Mouse (Mus musculus): Measurements from ENCODE around the gene Zbtb11. TPM values are rescaled to one million over a fixed set of nuclear protein-coding genes. Genes with fewer than 3 reads are reported as not detected.

Zbtb11 gene
- polyA plus RNA-seq, 1 experiment from 2014 or later: 12.0 TPM

DNA sequence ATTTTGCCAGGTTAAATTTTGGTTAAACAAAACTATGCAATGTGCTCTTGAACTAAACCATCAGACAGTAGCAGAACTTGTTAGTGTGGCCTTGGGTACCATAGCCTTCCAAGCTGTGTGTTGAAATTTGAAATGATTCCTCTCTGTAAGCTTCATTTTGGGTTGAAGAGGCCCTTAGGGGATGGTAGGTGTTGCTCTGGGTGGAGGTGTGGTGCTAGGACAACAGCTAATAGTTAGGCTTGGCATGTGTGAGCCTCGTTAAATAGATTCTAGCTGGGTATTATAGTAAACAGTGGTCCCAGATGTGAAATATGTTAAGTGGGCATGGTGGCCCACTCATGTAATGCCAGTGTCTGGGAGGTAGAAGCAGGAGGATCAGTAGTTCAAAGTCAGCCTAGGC, 6.5 kb upstream of the Zbtb11 start:
- Histone ChIP-seq H3K36me3 (ENCODE audit: control insufficient read depth, insufficient read depth, low read length) (peaks cover 12% of the 10 kb centered on the region), H3K27ac (ENCODE audit: low read length) (no peak overlapping the region), H3K9me3 (ENCODE audit: control insufficient read depth, low read length) (no peaks in the 10 kb centered on the region), H3K9ac (ENCODE audit: low read depth, low read length) (peak overlapping the region; percentile 83), H3K4me3 (ENCODE audit: low read length) (peak overlapping the region; percentile 70), H3K27me3 (replicated peaks; ENCODE audit: control insufficient read depth, insufficient read depth, low read length) (no peaks in the 10 kb centered on the region), H3K4me2 (ENCODE audit: low read depth, low read length) (peak overlapping the region; percentile 93), H3K4me1 (ENCODE audit: control insufficient read depth, insufficient read depth, low read length) (peaks cover 6% of the 10 kb centered on the region)
- 19% methylated on average over 1 of the region's 1 CpGs for WGBS
- ATAC-seq: no peak

DNA sequence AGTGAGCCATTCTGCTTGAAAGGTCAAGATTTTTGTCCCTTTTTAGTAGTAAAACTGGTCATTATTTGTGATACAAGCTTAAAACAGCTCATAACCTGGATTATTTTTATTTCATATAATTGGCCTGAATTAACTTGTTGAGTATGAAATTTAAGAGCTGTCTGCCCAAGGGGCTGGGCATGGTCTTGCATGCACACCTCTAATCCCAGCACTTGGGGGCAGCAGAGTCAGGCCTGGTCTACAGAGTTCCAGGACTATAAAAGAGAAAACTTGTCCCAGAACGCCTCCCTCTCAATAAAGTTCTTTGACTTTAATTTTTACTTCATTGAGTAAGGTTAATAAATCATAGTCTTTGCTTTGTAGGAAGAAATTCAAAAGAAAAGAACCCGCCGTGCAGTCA, 4.5 kb upstream of the Zbtb11 start:
- WGBS: 67% methylated on average over 3 of the region's 3 CpGs
- no peak overlapping the region for H3K4me3 ChIP-seq (ENCODE audit: low read length)
- no peak overlapping the region for H3K4me2 ChIP-seq (ENCODE audit: low read depth, low read length)

DNA sequence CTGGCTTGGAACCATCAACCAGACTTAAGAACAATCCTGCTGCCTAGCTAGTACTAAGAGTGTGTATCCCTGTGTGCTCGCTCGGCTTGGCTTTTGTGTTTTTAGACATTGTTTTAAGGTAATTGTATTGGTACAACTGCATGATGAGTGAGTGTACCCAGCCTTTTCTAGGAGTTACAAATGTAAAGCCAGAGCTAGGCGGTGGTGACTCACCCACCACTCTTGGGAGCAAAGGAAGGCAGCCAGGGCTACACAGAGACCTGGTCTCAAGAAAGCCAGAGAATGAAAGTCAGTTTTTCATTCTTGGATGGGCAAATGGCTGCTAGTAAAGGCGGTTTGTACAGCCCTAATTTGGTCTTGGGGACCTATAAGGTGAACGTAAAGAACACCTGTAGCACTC, 3.3 kb upstream of the Zbtb11 start:
- Histone ChIP-seq H3K9ac (ENCODE audit: low read depth, low read length) (no peak overlapping the region), H3K4me3 (ENCODE audit: low read length) (no peak overlapping the region), H3K4me2 (ENCODE audit: low read depth, low read length) (no peak overlapping the region), H3K27ac (ENCODE audit: low read length) (no peak overlapping the region), H3K27me3 (replicated peaks; ENCODE audit: control insufficient read depth, insufficient read depth, low read length) (no peaks in the 10 kb centered on the region), H3K4me1 (ENCODE audit: control insufficient read depth, insufficient read depth, low read length) (peaks cover 16% of the 10 kb centered on the region), H3K36me3 (ENCODE audit: control insufficient read depth, insufficient read depth, low read length) (peaks cover 12% of the 10 kb centered on the region), H3K9me3 (ENCODE audit: control insufficient read depth, low read length) (no peaks in the 10 kb centered on the region)
- WGBS: 93% methylated on average over 5 of the region's 5 CpGs
- no peak for ATAC-seq

More for the DNA sequence above, 4.5 kb upstream of the Zbtb11 start:
- Histone ChIP-seq H3K9ac (ENCODE audit: low read depth, low read length) (no peak overlapping the region), H3K4me1 (ENCODE audit: control insufficient read depth, insufficient read depth, low read length) (peaks cover 13% of the 10 kb centered on the region), H3K27me3 (replicated peaks; ENCODE audit: control insufficient read depth, insufficient read depth, low read length) (no peaks in the 10 kb centered on the region), H3K9me3 (ENCODE audit: control insufficient read depth, low read length) (no peaks in the 10 kb centered on the region), H3K27ac (ENCODE audit: low read length) (no peak overlapping the region), H3K36me3 (ENCODE audit: control insufficient read depth, insufficient read depth, low read length) (peaks cover 12% of the 10 kb centered on the region)
- ATAC-seq: no peak

DNA sequence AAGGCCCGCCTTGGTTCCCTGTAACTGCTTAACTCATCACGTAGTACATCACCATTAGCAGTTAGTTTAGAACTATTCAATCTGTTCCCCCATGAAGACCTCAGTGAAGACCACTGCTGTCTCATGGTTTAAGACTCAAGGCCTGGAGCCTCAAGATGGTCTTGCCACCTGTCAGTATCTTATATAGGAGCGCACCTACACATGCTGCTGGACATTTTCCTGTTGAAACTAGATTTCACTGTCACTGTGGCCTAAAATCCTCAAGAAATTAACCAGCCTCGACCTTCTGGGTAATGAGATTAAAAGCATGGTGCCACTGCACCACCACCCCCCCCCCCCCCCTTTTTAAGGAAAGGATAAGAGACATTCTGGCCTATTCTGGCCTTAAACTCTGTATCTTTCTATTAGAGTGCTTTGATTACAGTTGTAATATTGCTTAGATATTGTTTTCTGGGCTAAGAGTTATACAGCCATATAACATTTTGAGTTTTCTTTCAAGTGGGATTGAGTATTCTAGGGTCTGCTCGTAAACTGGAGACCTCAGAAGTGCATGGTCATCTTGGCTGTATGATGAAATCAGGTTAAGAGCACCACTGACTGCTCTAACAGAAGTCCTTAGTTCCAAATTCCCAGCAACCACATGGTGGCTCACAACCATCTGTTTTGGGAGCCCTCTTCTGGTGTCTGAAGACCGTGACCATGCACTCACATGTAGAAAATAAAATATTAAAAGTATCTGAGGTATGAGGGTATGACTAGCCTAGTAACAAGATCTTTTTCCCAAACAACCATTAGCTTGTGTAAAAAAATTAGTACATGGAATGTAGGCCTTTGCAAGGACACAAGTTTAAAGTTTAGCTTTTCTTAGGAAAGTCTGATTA, 1.7 kb upstream of the Zbtb11 start:
- no peak overlapping the region for H3K4me3 ChIP-seq (ENCODE audit: low read length)

DNA sequence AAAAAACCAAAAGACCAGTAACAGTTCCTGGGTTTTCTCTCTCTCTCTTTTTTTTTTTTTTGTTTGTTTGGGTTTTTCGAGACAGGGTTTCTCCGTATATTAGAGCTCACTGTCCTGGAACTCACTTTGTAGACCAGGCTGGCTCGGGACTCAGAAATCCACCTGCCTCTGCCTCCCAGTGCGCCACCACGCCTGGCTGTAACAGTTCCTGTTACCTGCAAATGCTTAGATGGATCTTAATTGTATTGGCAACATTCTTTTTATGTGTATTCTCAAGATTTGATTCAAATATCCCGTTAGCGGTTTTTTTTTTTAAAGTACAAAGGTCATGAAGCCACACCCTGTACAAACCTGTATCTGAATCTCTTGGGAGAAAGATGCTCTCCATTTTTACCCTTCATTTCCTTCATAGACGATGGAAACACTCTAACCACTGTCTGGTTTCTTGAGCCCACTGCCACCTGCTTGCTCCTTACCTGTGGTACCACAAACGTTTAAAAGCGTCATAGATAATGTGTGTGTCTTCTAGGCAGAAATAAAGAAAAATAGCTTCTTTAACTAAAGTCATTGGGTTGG, 969 bp upstream of the Zbtb11 start:
- Histone ChIP-seq H3K9ac (ENCODE audit: low read depth, low read length) (peak overlapping the region; percentile 59), H3K4me2 (ENCODE audit: low read depth, low read length) (peak overlapping the region; percentile 64), H3K27ac (ENCODE audit: low read length) (peak overlapping the region; percentile 77), H3K4me3 (ENCODE audit: low read length) (peak overlapping the region; percentile 100), H3K27me3 (replicated peaks; ENCODE audit: control insufficient read depth, insufficient read depth, low read length) (no peaks in the 10 kb centered on the region), H3K9me3 (ENCODE audit: control insufficient read depth, low read length) (no peaks in the 10 kb centered on the region), H3K36me3 (ENCODE audit: control insufficient read depth, insufficient read depth, low read length) (peaks cover 12% of the 10 kb centered on the region), H3K4me1 (ENCODE audit: control insufficient read depth, insufficient read depth, low read length) (peaks cover 13% of the 10 kb centered on the region)
- ATAC-seq: no peak
- 45% methylated on average over 10 of the region's 10 CpGs for WGBS

More for the DNA sequence above, 1.7 kb upstream of the Zbtb11 start:
- Histone ChIP-seq H3K4me1 (ENCODE audit: control insufficient read depth, insufficient read depth, low read length) (peaks cover 18% of the 10 kb centered on the region), H3K9ac (ENCODE audit: low read depth, low read length) (no peak overlapping the region), H3K4me2 (ENCODE audit: low read depth, low read length) (no peak overlapping the region), H3K36me3 (ENCODE audit: control insufficient read depth, insufficient read depth, low read length) (peaks cover 12% of the 10 kb centered on the region), H3K9me3 (ENCODE audit: control insufficient read depth, low read length) (no peaks in the 10 kb centered on the region), H3K27ac (ENCODE audit: low read length) (no peak overlapping the region), H3K27me3 (replicated peaks; ENCODE audit: control insufficient read depth, insufficient read depth, low read length) (no peaks in the 10 kb centered on the region)
- ATAC-seq: no peak
- WGBS: 73% methylated on average over 6 of the region's 6 CpGs

DNA sequence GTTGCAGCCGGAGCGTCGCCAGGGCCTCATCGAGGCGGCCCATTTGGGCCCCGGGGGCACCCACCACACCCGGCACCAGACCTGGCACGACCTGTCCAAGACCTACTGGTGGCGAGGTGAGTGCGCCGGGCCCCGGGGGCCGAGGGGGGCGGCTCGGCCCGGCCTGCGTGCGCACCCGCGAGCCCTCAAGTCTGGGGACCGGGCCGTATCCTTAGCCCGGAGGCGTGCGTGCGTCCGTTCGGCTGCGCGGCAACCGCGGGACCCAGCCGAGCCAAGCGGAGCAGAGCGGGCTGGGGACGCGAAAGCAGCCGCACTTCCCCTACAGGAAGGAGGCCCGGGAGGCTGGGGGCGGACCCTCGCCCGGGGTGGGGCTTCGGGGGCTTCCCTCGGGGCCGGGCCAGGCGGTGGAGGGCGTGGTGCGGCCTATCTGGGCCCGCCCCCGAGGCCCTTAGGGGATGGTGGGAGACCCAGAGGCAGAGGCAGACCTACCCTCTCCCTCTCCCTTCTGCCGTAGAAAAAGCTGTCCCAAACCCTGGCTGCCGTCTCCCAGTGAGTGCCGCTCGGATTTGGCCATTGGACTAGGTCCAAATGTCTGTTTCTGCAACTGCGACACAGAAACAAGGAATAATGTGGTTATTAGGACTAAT, 696 bp downstream of the Zbtb11 start:
- WGBS: under 1% methylated on average over 53 of the region's 55 CpGs
- H3K4me2 ChIP-seq (ENCODE audit: low read depth, low read length): peak overlapping the region; percentile 65
- no peaks in the 10 kb centered on the region for H3K9me3 ChIP-seq (ENCODE audit: control insufficient read depth, low read length)
- peak overlapping the region; percentile 91 for H3K27ac ChIP-seq (ENCODE audit: low read length)
- peak; percentile 90 for ATAC-seq
- H3K4me3 ChIP-seq (ENCODE audit: low read length): peak overlapping the region; percentile 100
- H3K27me3 ChIP-seq (replicated peaks; ENCODE audit: control insufficient read depth, insufficient read depth, low read length): no peaks in the 10 kb centered on the region
- peaks cover 13% of the 10 kb centered on the region for H3K4me1 ChIP-seq (ENCODE audit: control insufficient read depth, insufficient read depth, low read length)
- H3K36me3 ChIP-seq (ENCODE audit: control insufficient read depth, insufficient read depth, low read length): peaks cover 12% of the 10 kb centered on the region
- peak overlapping the region; percentile 98 for H3K9ac ChIP-seq (ENCODE audit: low read depth, low read length)

DNA sequence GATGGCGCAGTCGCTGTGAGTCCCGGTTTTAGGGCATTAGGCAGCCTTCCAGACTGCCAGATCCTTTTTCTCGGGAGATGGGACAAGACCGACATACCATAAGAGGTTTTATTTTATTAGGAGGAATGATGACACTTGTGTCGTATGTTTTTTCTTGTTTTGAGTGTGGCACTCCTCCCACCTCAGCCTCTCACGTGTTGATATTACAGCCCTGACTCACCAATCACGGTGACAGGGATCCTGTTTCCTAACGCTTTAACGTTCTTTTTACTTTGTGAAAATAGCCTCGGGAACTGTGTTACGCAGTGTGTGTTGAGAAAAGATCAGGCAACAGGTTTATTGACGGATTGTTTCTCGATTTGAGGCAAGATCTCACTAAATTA, 1.2 kb downstream of the Zbtb11 start:
- H3K36me3 ChIP-seq (ENCODE audit: control insufficient read depth, insufficient read depth, low read length): peaks cover 12% of the 10 kb centered on the region
- peak overlapping the region; percentile 65 for H3K4me2 ChIP-seq (ENCODE audit: low read depth, low read length)
- peaks cover 13% of the 10 kb centered on the region for H3K4me1 ChIP-seq (ENCODE audit: control insufficient read depth, insufficient read depth, low read length)
- H3K4me3 ChIP-seq (ENCODE audit: low read length): peak overlapping the region; percentile 100
- H3K9ac ChIP-seq (ENCODE audit: low read depth, low read length): peak overlapping the region; percentile 98
- WGBS: 4% methylated on average over 14 of the region's 14 CpGs
- no peaks in the 10 kb centered on the region for H3K27me3 ChIP-seq (replicated peaks; ENCODE audit: control insufficient read depth, insufficient read depth, low read length)
- H3K27ac ChIP-seq (ENCODE audit: low read length): peak overlapping the region; percentile 91
- peak; percentile 34 for ATAC-seq
- no peaks in the 10 kb centered on the region for H3K9me3 ChIP-seq (ENCODE audit: control insufficient read depth, low read length)

DNA sequence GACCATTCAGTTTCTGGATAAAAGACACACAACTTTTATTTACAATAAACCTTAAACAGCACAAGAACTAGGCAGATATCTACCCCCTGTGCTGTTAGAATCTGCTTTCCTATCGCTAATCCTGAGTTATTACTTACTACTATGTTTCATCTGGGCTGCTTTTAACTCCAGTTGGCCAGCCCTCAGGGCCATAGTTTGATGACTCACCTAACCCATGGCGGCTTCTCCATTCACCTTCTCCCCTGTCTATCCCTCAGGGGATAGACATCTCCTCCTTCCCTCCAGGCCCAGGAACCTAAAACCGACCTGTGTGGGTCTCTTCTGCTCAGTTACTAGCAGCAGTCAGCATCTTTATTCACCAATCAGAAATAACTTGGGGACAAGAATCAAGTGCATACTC, 12.3 kb downstream of the Zbtb11 start:
- H3K4me1 ChIP-seq (ENCODE audit: control insufficient read depth, insufficient read depth, low read length): no peaks in the 10 kb centered on the region
- H3K9me3 ChIP-seq (ENCODE audit: control insufficient read depth, low read length): no peaks in the 10 kb centered on the region
- no peak overlapping the region for H3K27ac ChIP-seq (ENCODE audit: low read length)
- H3K9ac ChIP-seq (ENCODE audit: low read depth, low read length): no peak overlapping the region
- H3K36me3 ChIP-seq (ENCODE audit: control insufficient read depth, insufficient read depth, low read length): 0 out of 2 replicates have a peak, but pooled peaks cover 6% of the 10 kb centered on the region
- no peak overlapping the region for H3K4me2 ChIP-seq (ENCODE audit: low read depth, low read length)
- 95% methylated on average over 3 of the region's 3 CpGs for WGBS
- H3K4me3 ChIP-seq (ENCODE audit: low read length): no peak overlapping the region
- H3K27me3 ChIP-seq (replicated peaks; ENCODE audit: control insufficient read depth, insufficient read depth, low read length): no peaks in the 10 kb centered on the region
- no peak for ATAC-seq

DNA sequence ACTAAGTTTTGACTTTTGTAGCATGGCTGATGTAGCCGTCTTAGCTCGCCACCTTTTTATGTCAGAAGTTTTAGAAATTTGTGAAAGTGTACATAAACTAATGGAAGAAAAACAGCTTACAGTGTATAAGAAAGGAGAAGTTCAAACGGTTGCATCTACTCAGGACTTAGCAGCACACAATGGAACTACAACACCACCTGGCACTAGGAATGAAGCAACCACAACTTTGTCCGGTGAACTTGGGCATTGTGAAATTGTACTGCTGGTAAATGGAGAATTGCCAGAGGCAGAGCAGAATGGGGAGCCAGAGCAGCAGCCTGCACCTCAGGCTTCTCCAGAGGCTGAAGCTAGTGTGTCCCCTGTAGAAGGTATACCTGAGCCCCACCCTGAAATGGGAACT, 16.6 kb downstream of the Zbtb11 start:
- Histone ChIP-seq H3K9me3 (ENCODE audit: control insufficient read depth, low read length) (no peaks in the 10 kb centered on the region), H3K9ac (ENCODE audit: low read depth, low read length) (no peak overlapping the region), H3K36me3 (ENCODE audit: control insufficient read depth, insufficient read depth, low read length) (0 out of 2 replicates have a peak, but pooled peaks cover 3% of the 10 kb centered on the region), H3K27me3 (replicated peaks; ENCODE audit: control insufficient read depth, insufficient read depth, low read length) (no peaks in the 10 kb centered on the region), H3K27ac (ENCODE audit: low read length) (no peak overlapping the region), H3K4me3 (ENCODE audit: low read length) (no peak overlapping the region), H3K4me1 (ENCODE audit: control insufficient read depth, insufficient read depth, low read length) (no peaks in the 10 kb centered on the region), H3K4me2 (ENCODE audit: low read depth, low read length) (no peak overlapping the region)
- WGBS: 89% methylated on average over 4 of the region's 4 CpGs
- no peak for ATAC-seq
